Mouse (Mus musculus) hindbrain, embryonic 15.5 days (tissue): ENCODE results near the gene Srr. TPM values are rescaled to one million over a fixed set of nuclear protein-coding genes. Genes with fewer than 3 reads are reported as not detected.
A peak's percentile ranks its signal among the peaks of the same experiment; 100 is the strongest.

Experiments used
- ATAC-seq: fragments of 200-750 bp; cut with Nextera tagmentation; 2 replicates; pipeline ENCODE4 v1.8.0; 2017; ENCODE audit warnings: low read depth, moderate number of reproducible peaks, moderate TSS enrichment; ENCODE audit not compliant: low FRiP score
- H3K27ac ChIP-seq: fragments of 300-500 bp; sonication (generic); replicated peaks from 2 replicates; pipeline ENCODE4 v1.5.1; 2015; ENCODE audit warnings: mild to moderate bottlenecking, inconsistent platforms
- H3K27me3 ChIP-seq: fragments of 300-500 bp; sonication (generic); 2 replicates; pipeline ENCODE4 v1.6.1; 2015; ENCODE audit warnings: control low read depth, inconsistent platforms
- H3K36me3 ChIP-seq: fragments of 300-500 bp; sonication (generic); 2 replicates; pipeline ENCODE4 v1.6.1; 2015; ENCODE audit warnings: control low read depth, inconsistent platforms
- H3K4me1 ChIP-seq: fragments of 300-500 bp; sonication (generic); replicated peaks from 2 replicates; pipeline ENCODE4 v1.6.1; 2015; ENCODE audit warnings: control low read depth, inconsistent platforms
- H3K4me2 ChIP-seq: fragments of 300-500 bp; sonication (generic); 2 replicates; pipeline ENCODE4 v1.6.1; 2015; ENCODE audit warnings: moderate library complexity, mild to moderate bottlenecking, inconsistent platforms
- H3K4me3 ChIP-seq: fragments of 300-500 bp; sonication (generic); 2 replicates; pipeline ENCODE4 v1.5.1; 2015; ENCODE audit warnings: mild to moderate bottlenecking, inconsistent platforms
- H3K9ac ChIP-seq: fragments of 300-500 bp; sonication (generic); 2 replicates; pipeline ENCODE4 v1.6.1; 2015; ENCODE audit warnings: inconsistent platforms
- H3K9me3 ChIP-seq: fragments of 300-500 bp; sonication (generic); 2 replicates; pipeline ENCODE4 v1.6.1; 2016; ENCODE audit warnings: control low read depth, inconsistent platforms
- WGBS: fragments of 180-500 bp; shearing (Covaris S2); methylation state at CpG from one replicate; pipeline ENCODE4 v1.1.7; 2015; 5-methylcytosine and 5-hydroxymethylcytosine counted together
- polyA plus RNA-seq: library from polyadenylated mRNA; unstranded; fragments of >200 nt; fragmentation: Nextera tagmentation; extraction: Ambion mirVana; gene quantifications from 2 replicates; pipeline ENCODE4 v1.2.1, GENCODE M21; 2015

Gene Srr
- polyA plus RNA-seq, 1 experiment from 2014 or later = 38.3 TPM

- no peak overlapping the region for H3K4me2 ChIP-seq
- no peak for ATAC-seq
Observed at GRCm38 (mm10) chr11:74901555-74901954, 24.2 kb downstream of the Srr start.

GRCm38 (mm10) chr11:74898517-74898827, 27.3 kb downstream of the Srr start:
- H3K9me3 ChIP-seq = no peaks in the 10 kb centered on the region
- peak overlapping the region; percentile 86 for H3K4me2 ChIP-seq
- peak overlapping the region; percentile 91 for H3K9ac ChIP-seq
- WGBS = under 1% methylated on average over 7 of the region's 7 CpGs
- no peak for ATAC-seq
- peaks cover 36% of the 10 kb centered on the region for H3K36me3 ChIP-seq
- no peaks in the 10 kb centered on the region for H3K27me3 ChIP-seq
- peaks cover 38% of the 10 kb centered on the region for H3K4me1 ChIP-seq
- H3K27ac ChIP-seq = no peak overlapping the region
- peak overlapping the region; percentile 96 for H3K4me3 ChIP-seq

More at GRCm38 (mm10) chr11:74901555-74901954, 24.2 kb downstream of the Srr start:
- H3K9ac ChIP-seq = no peak overlapping the region
- no peaks in the 10 kb centered on the region for H3K9me3 ChIP-seq
- H3K4me1 ChIP-seq = peaks cover 24% of the 10 kb centered on the region
- no peaks in the 10 kb centered on the region for H3K27me3 ChIP-seq
- H3K4me3 ChIP-seq = no peak overlapping the region
- 88% methylated on average over 6 of the region's 6 CpGs for WGBS
- H3K27ac ChIP-seq = no peak overlapping the region
- peaks cover 65% of the 10 kb centered on the region for H3K36me3 ChIP-seq

GRCm38 (mm10) chr11:74897678-74898516, 27.9 kb downstream of the Srr start, which contains the start of gene Tsr1:
Tsr1 (plus strand) TSS chr11:74898071.
- peaks cover 38% of the 10 kb centered on the region for H3K4me1 ChIP-seq
- peak within 1 kb of the TSS; percentile 96 for H3K4me3 ChIP-seq
- peaks cover 30% of the 10 kb centered on the region for H3K36me3 ChIP-seq
- H3K27me3 ChIP-seq = no peaks in the 10 kb centered on the region
- peak within 1 kb of the TSS; percentile 86 for H3K4me2 ChIP-seq
- H3K27ac ChIP-seq = peak within 1 kb of the TSS; percentile 96
- ATAC-seq = peak; percentile 87
- H3K9ac ChIP-seq = peak within 1 kb of the TSS; percentile 91
- under 1% methylated on average over 54 of the region's 54 CpGs for WGBS
- no peaks in the 10 kb centered on the region for H3K9me3 ChIP-seq

GRCm38 (mm10) chr11:74896901-74897677, 28.7 kb downstream of the Srr start, which contains the start of gene Sgsm2:
Sgsm2 (minus strand) TSS chr11:74897060.
- peaks cover 24% of the 10 kb centered on the region for H3K36me3 ChIP-seq
- ATAC-seq = peak; percentile 77
- peaks cover 38% of the 10 kb centered on the region for H3K4me1 ChIP-seq
- peak within 1 kb of the TSS; percentile 91 for H3K9ac ChIP-seq
- peak within 1 kb of the TSS; percentile 96 for H3K27ac ChIP-seq
- H3K9me3 ChIP-seq = no peaks in the 10 kb centered on the region
- no peaks in the 10 kb centered on the region for H3K27me3 ChIP-seq
- under 1% methylated on average over 71 of the region's 74 CpGs for WGBS
- H3K4me3 ChIP-seq = peak within 1 kb of the TSS; percentile 96
- peak within 1 kb of the TSS; percentile 86 for H3K4me2 ChIP-seq

GRCm38 (mm10) chr11:74895980-74896900, 29.5 kb downstream of the Srr start:
- Histone ChIP-seq H3K4me2 (peak overlapping the region; percentile 86), H3K36me3 (peaks cover 18% of the 10 kb centered on the region), H3K27me3 (no peaks in the 10 kb centered on the region), H3K4me3 (peak overlapping the region; percentile 96), H3K27ac (peak overlapping the region; percentile 96), H3K9ac (peak overlapping the region; percentile 91), H3K9me3 (no peaks in the 10 kb centered on the region), H3K4me1 (peaks cover 38% of the 10 kb centered on the region)
- WGBS = under 1% methylated on average over 55 of the region's 55 CpGs
- peak; percentile 47 for ATAC-seq

GRCm38 (mm10) chr11:74894619-74895018, 31.1 kb downstream of the Srr start:
- Histone ChIP-seq H3K27me3 (no peaks in the 10 kb centered on the region), H3K36me3 (peaks cover 2% of the 10 kb centered on the region), H3K27ac (no peak overlapping the region), H3K4me2 (no peak overlapping the region), H3K9ac (no peak overlapping the region), H3K9me3 (no peaks in the 10 kb centered on the region), H3K4me1 (peaks cover 25% of the 10 kb centered on the region), H3K4me3 (no peak overlapping the region)
- 86% methylated on average over 4 of the region's 4 CpGs for WGBS
- ATAC-seq = no peak

GRCm38 (mm10) chr11:74883098-74883497, 42.6 kb downstream of the Srr start:
- WGBS = 87% methylated on average over 10 of the region's 10 CpGs
- no peak overlapping the region for H3K4me2 ChIP-seq
- ATAC-seq = no peak
- H3K27me3 ChIP-seq = no peaks in the 10 kb centered on the region
- H3K9ac ChIP-seq = no peak overlapping the region
- H3K36me3 ChIP-seq = peaks cover 10% of the 10 kb centered on the region
- no peak overlapping the region for H3K27ac ChIP-seq
- H3K9me3 ChIP-seq = no peaks in the 10 kb centered on the region
- H3K4me3 ChIP-seq = no peak overlapping the region
- H3K4me1 ChIP-seq = peaks cover 10% of the 10 kb centered on the region; the same call in 1 of the 2 replicates

GRCm38 (mm10) chr11:74881979-74882378, 43.8 kb downstream of the Srr start:
- WGBS = 57% methylated on average over 14 of the region's 14 CpGs

GRCm38 (mm10) chr11:74880999-74881398, 44.7 kb downstream of the Srr start:
- ATAC-seq = no peak
- Histone ChIP-seq H3K27ac (0 out of 2 replicates have a peak overlapping the region, but pooled peaks have one; percentile 1), H3K36me3 (peaks cover 10% of the 10 kb centered on the region), H3K4me3 (no peak overlapping the region), H3K4me2 (no peak overlapping the region), H3K27me3 (no peaks in the 10 kb centered on the region), H3K4me1 (peaks cover 26% of the 10 kb centered on the region), H3K9me3 (no peaks in the 10 kb centered on the region), H3K9ac (no peak overlapping the region)
- 84% methylated on average over 9 of the region's 9 CpGs for WGBS

More at GRCm38 (mm10) chr11:74881979-74882378, 43.8 kb downstream of the Srr start:
- Histone ChIP-seq H3K27me3 (no peaks in the 10 kb centered on the region), H3K36me3 (peaks cover 10% of the 10 kb centered on the region), H3K27ac (peak overlapping the region; percentile 11; the same call in 1 of the 2 replicates), H3K9ac (no peak overlapping the region), H3K4me3 (no peak overlapping the region), H3K4me1 (peaks cover 16% of the 10 kb centered on the region), H3K4me2 (0 out of 2 replicates have a peak overlapping the region, but pooled peaks have one; percentile 9), H3K9me3 (no peaks in the 10 kb centered on the region)
- ATAC-seq = no peak

GRCm38 (mm10) chr11:74876801-74877200, 48.9 kb downstream of the Srr start:
- no peaks in the 10 kb centered on the region for H3K36me3 ChIP-seq
- H3K9me3 ChIP-seq = no peaks in the 10 kb centered on the region
- H3K27me3 ChIP-seq = no peaks in the 10 kb centered on the region
- no peak overlapping the region for H3K9ac ChIP-seq
- H3K4me1 ChIP-seq = peaks cover 29% of the 10 kb centered on the region
- ATAC-seq = peak; percentile 84
- H3K27ac ChIP-seq = peak overlapping the region; percentile 78
- WGBS = under 1% methylated on average over 9 of the region's 9 CpGs
- H3K4me3 ChIP-seq = peak overlapping the region; percentile 14; the same call in 1 of the 2 replicates
- peak overlapping the region; percentile 49 for H3K4me2 ChIP-seq

- Histone ChIP-seq H3K27ac (no peak overlapping the region), H3K4me2 (no peak overlapping the region), H3K9ac (no peak overlapping the region), H3K9me3 (no peaks in the 10 kb centered on the region), H3K36me3 (no peaks in the 10 kb centered on the region), H3K27me3 (no peaks in the 10 kb centered on the region), H3K4me3 (no peak overlapping the region), H3K4me1 (peaks cover 43% of the 10 kb centered on the region)
- 57% methylated on average over 3 of the region's 3 CpGs for WGBS
- ATAC-seq = no peak
Observed at GRCm38 (mm10) chr11:74874630-74875029, 51.1 kb downstream of the Srr start.
